Mouse (Mus musculus): Measurements from ENCODE around the gene Klrk1.
"Not testable (repeated sequence)": the region's sequence is repeated elsewhere in the genome, so short reads cannot be mapped to it uniquely, and the experiment has no call there.

Gene Klrk1

GRCm38 (mm10) chr6:129623735-129624134 is at the start of gene Klrk1:
TSS of gene Klrk1 (minus strand) at chr6:129623864.
- no peak for DNase-seq

- not testable (repeated sequence) for DNase-seq
These were observed 37.6 kb upstream of the Klrk1 start for GRCm38 (mm10) chr6:129661301-129661700.

GRCm38 (mm10) chr6:129660589-129660988 is 36.9 kb upstream of the Klrk1 start, which contains the start of gene Klrc2:
TSS of gene Klrc2 (minus strand) at chr6:129660689.
- DNase-seq = not testable (repeated sequence)

GRCm38 (mm10) chr6:129644054-129644453 is 20.4 kb upstream of the Klrk1 start:
- not testable (repeated sequence) for DNase-seq

- DNase-seq = not testable (repeated sequence)
These were observed 19.6 kb upstream of the Klrk1 start, which contains the start of gene Klrc3 for GRCm38 (mm10) chr6:129643237-129643636. TSS of gene Klrc3 (minus strand) at chr6:129643337.

- DNase-seq = not testable (repeated sequence)
These were observed 7.4 kb upstream of the Klrk1 start for GRCm38 (mm10) chr6:129631046-129631445.

GRCm38 (mm10) chr6:129608372-129608771 is 15.3 kb downstream of the Klrk1 start:
- no peak for DNase-seq

- DNase-seq = no peak
These were observed 32.2 kb downstream of the Klrk1 start, which contains the start of gene Klrd1 for GRCm38 (mm10) chr6:129591508-129591907. TSS of gene Klrd1 (plus strand) at chr6:129591782.

- no peak for DNase-seq
These were observed 40.6 kb downstream of the Klrk1 start for GRCm38 (mm10) chr6:129583014-129583413.

GRCm38 (mm10) chr6:129581896-129582295 is 41.8 kb downstream of the Klrk1 start:
- DNase-seq = no peak

GRCm38 (mm10) chr6:129581274-129581673 is 42.4 kb downstream of the Klrk1 start:
- no peak for DNase-seq

GRCm38 (mm10) chr6:129577605-129578004 is 46.1 kb downstream of the Klrk1 start, which contains the start of gene Klre1:
TSS of gene Klre1 (plus strand) at chr6:129577905.
- no peak for DNase-seq

- no peak for DNase-seq
These were observed 48.3 kb downstream of the Klrk1 start for GRCm38 (mm10) chr6:129575315-129575714.

- no peak for DNase-seq
These were observed 58.4 kb downstream of the Klrk1 start for GRCm38 (mm10) chr6:129565257-129565656.
